Mouse (Mus musculus) midbrain, embryonic 15.5 days (tissue): ENCODE data around the gene Dpy19l1. TPM values are rescaled to one million over a fixed set of nuclear protein-coding genes. Genes with fewer than 3 reads are reported as not detected.

Source experiments
- ATAC-seq: fragments of 200-750 bp; cut with Nextera tagmentation; replicated peaks from 2 replicates; pipeline ENCODE4 v1.8.0; 2017; ENCODE audit warnings: moderate TSS enrichment
- H3K27ac ChIP-seq: fragments of 300-500 bp; sonication (generic); 2 replicates; pipeline ENCODE4 v1.5.1; 2015; ENCODE audit warnings: mild to moderate bottlenecking, inconsistent platforms
- H3K27me3 ChIP-seq: fragments of 300-500 bp; sonication (generic); replicated peaks from 2 replicates; pipeline ENCODE4 v1.6.1; 2015; ENCODE audit warnings: inconsistent platforms
- H3K36me3 ChIP-seq: fragments of 300-500 bp; sonication (generic); replicated peaks from 2 replicates; pipeline ENCODE4 v1.6.1; 2015; ENCODE audit warnings: inconsistent platforms
- H3K4me1 ChIP-seq: fragments of 300-500 bp; sonication (generic); 2 replicates; pipeline ENCODE4 v1.6.1; 2015; ENCODE audit warnings: inconsistent platforms
- H3K4me2 ChIP-seq: fragments of 300-500 bp; sonication (generic); 2 replicates; pipeline ENCODE4 v1.6.1; 2015; ENCODE audit warnings: inconsistent platforms, mild to moderate bottlenecking, moderate library complexity
- H3K4me3 ChIP-seq: fragments of 300-500 bp; sonication (generic); 2 replicates; pipeline ENCODE4 v1.5.1; 2015; ENCODE audit warnings: mild to moderate bottlenecking, inconsistent platforms
- H3K9ac ChIP-seq: fragments of 300-500 bp; sonication (generic); 2 replicates; pipeline ENCODE4 v1.6.1; 2015; ENCODE audit warnings: mild to moderate bottlenecking, inconsistent platforms
- H3K9me3 ChIP-seq: fragments of 300-500 bp; sonication (generic); 2 replicates; pipeline ENCODE4 v1.6.1; 2016; ENCODE audit warnings: inconsistent platforms
- WGBS: fragments of 180-500 bp; shearing (Covaris S2); methylation state at CpG from one replicate; pipeline ENCODE4 v1.1.7; 2015; ENCODE audit warnings: mixed read lengths; 5-methylcytosine and 5-hydroxymethylcytosine counted together
- polyA plus RNA-seq: library from polyadenylated mRNA; unstranded; fragments of >200 nt; fragmentation: Nextera tagmentation; extraction: Ambion mirVana; gene quantifications from 2 replicates; pipeline ENCODE4 v1.2.1, GENCODE M21; 2015

The Dpy19l1 gene
- polyA plus RNA-seq, 1 experiment from 2014 or later = 12.3 TPM

DNA sequence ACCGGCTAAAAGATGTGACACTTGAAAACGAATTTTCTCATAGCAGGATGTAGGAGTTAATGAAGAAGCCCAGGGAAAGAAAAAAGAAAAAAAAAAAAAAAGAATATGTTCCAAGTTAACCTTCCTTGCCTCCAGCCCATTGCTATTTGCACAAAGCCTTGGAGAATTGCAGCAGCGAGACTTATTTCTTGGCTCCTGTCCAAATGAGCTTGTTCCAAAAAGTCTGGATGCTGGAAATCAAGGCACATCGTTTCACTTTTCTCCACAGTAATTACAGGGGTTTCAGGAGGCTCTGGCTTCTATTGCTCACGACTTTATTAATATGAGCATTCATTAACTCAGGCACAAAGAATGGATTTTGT, 899 bp upstream of the Dpy19l1 start:
- H3K36me3 ChIP-seq = no peaks in the 10 kb centered on the region
- no peak for ATAC-seq
- 5% methylated on average over 5 of the region's 5 CpGs for WGBS
- H3K4me1 ChIP-seq = peaks cover 25% of the 10 kb centered on the region
- no peaks in the 10 kb centered on the region for H3K9me3 ChIP-seq
- H3K4me2 ChIP-seq = peak overlapping the region; percentile 86
- no peaks in the 10 kb centered on the region for H3K27me3 ChIP-seq
- H3K9ac ChIP-seq = peak overlapping the region; percentile 75; the same call in 1 of the 2 replicates
- peak overlapping the region; percentile 88 for H3K27ac ChIP-seq
- H3K4me3 ChIP-seq = peak overlapping the region; percentile 87

DNA sequence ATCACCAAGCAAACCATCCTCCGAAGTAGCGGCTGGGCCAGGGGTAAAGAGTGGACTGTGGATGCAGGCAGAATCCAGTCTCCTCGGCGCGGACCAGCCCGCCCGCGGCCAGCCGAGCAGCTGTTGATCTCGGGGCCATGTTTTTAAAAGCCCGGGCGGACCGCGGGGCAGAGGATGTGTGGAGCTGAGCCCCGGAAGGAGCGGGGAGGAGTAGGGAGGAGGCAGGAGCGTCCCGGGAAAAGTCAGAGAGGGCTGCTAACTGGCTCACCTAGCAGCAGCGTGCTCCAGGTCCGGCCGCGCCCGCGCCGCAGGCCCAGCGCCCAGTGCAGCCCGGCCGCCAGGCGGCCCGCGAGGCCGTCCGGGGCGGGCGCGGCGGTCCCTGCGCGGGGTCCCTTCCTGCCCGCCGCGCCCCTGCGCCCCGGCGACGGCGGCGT, 352 bp downstream of the Dpy19l1 start:
- peak overlapping the region; percentile 88 for H3K27ac ChIP-seq
- peak; percentile 86 for ATAC-seq
- H3K9ac ChIP-seq = peak overlapping the region; percentile 75
- peak overlapping the region; percentile 86 for H3K4me2 ChIP-seq
- H3K4me1 ChIP-seq = peaks cover 25% of the 10 kb centered on the region
- H3K9me3 ChIP-seq = no peaks in the 10 kb centered on the region
- 0% methylated on average over 40 of the region's 48 CpGs for WGBS
- H3K36me3 ChIP-seq = no peaks in the 10 kb centered on the region
- H3K27me3 ChIP-seq = no peaks in the 10 kb centered on the region
- peak overlapping the region; percentile 87 for H3K4me3 ChIP-seq

DNA sequence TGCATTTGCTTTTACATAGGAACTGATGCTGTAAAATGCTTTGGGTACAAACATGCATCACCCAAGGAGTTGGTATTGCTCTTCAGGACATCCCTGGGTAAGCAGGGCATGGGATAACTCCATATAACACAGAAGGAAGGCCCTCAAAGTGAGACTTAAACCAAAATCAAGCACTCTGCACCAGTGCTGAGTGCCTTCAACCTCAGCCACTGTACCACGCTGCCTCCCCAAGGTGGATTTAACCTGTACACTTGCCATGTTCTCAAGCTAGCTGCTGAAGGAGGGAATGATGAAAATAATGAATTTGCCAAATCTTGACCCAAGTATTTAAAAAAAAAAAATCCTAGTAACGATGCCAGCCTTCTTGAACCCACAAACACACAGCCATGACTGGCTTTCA, 1.3 kb downstream of the Dpy19l1 start:
- Histone ChIP-seq H3K27ac (no peak overlapping the region), H3K27me3 (no peaks in the 10 kb centered on the region), H3K9me3 (no peaks in the 10 kb centered on the region), H3K4me3 (peak overlapping the region; percentile 87), H3K4me2 (peak overlapping the region; percentile 86), H3K9ac (peak overlapping the region; percentile 75; the same call in 1 of the 2 replicates), H3K36me3 (no peaks in the 10 kb centered on the region), H3K4me1 (peaks cover 25% of the 10 kb centered on the region)
- 35% methylated on average over 2 of the region's 2 CpGs for WGBS
- ATAC-seq = no peak

DNA sequence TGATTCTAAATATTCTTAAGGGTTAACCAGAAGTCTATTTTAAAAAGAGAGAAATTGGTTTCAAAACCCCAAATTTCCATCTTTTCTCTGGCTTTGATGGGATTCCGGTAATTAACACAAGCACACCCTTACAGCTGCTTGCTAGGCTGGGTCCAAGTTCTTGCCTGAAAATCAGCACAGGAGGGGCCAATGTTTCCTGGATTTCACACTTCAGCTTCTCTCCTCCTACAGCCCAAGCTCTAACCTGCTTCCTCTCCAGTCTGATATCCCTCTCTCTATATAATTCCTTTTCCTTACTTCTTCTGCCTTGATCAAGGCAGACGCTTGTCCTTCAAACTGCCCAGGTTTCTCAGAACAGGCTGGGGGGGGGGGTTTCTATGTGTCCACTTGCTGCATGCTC, 6.7 kb downstream of the Dpy19l1 start:
- WGBS = 95% methylated on average over 2 of the region's 2 CpGs
- ATAC-seq = no peak
- no peaks in the 10 kb centered on the region for H3K27me3 ChIP-seq
- H3K9me3 ChIP-seq = no peaks in the 10 kb centered on the region
- H3K4me3 ChIP-seq = no peak overlapping the region
- peaks cover 6% of the 10 kb centered on the region for H3K4me1 ChIP-seq
- H3K36me3 ChIP-seq = no peaks in the 10 kb centered on the region
- no peak overlapping the region for H3K4me2 ChIP-seq
- H3K9ac ChIP-seq = no peak overlapping the region
- H3K27ac ChIP-seq = no peak overlapping the region

DNA sequence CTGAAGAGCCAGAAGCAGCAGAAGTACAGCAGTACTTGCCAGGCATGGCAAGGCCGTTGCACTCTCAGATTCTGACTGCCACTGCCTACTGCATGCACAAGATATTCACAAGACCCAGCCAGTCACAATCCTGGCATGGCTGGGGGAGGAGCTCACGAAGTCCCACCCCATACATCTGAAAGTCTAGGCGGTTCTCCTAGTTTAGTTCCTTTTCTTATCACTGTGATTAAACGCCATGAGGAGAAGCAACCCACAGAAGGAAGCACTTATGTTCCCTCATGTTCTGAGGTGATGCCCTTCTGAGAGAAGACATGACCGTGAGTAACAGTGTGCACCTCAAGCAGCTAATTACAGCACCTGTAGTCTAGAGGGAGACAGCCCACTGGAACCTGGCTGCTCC, 12.4 kb downstream of the Dpy19l1 start:
- Histone ChIP-seq H3K9me3 (no peaks in the 10 kb centered on the region), H3K9ac (no peak overlapping the region), H3K4me1 (no peaks in the 10 kb centered on the region), H3K27ac (no peak overlapping the region), H3K4me2 (no peak overlapping the region), H3K36me3 (no peaks in the 10 kb centered on the region), H3K4me3 (no peak overlapping the region), H3K27me3 (no peaks in the 10 kb centered on the region)
- 95% methylated on average over 5 of the region's 5 CpGs for WGBS
- ATAC-seq = no peak

DNA sequence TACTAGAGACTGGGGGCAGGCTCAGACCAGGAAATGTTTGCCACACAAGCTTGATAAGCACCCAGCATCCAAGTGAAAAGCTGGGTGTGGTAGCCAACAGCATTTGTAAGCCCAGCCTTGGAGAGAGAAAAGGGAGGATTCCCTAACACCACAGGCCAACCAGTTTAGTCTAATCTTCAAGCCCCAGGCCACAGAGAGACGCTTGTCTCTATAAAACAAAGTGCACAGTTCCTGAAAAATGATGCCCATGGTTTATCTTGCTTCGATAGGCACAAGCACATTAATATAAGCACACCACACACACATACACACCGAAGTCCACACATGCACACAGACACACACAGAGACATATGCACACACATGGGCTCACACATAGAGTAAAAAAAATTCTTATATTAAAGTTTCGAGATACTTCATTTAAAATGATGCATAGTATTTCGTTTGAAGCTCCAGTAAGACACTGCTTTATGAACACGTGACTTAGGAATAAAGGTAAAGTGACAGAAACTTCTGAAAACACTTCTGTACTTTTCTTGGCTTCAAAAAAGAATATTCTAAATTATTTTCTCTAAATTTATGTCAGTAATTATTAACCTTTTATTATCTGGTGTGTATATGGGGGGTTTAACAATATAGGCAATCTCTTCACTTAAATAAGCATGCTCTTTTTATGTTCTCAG, 14.4 kb downstream of the Dpy19l1 start:
- Histone ChIP-seq H3K4me1 (no peaks in the 10 kb centered on the region), H3K9ac (no peak overlapping the region), H3K27me3 (no peaks in the 10 kb centered on the region), H3K4me2 (no peak overlapping the region), H3K9me3 (no peaks in the 10 kb centered on the region), H3K4me3 (no peak overlapping the region), H3K36me3 (no peaks in the 10 kb centered on the region), H3K27ac (no peak overlapping the region)
- WGBS = 91% methylated on average over 6 of the region's 6 CpGs
- ATAC-seq = no peak

DNA sequence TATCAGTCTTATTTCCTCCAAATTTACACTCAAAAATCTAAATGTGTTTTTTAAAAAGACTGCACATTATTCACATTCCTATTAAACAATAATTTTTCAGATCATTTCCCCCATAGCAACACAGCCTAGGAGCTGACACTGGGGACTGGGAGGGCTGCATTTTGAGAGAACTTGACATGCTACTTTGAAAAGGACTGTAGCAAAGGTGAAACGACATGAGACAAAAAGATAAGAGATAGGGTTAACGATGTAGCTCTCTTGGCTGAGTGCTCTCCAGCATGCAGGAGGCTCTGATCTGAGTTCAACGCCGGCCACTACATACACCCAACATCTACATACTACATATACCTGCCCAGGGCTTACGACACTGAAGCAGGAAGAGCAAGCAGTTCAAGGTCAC, 20.6 kb downstream of the Dpy19l1 start:
- Histone ChIP-seq H3K4me2 (no peak overlapping the region), H3K27ac (no peak overlapping the region), H3K9ac (no peak overlapping the region), H3K9me3 (no peaks in the 10 kb centered on the region), H3K4me1 (no peaks in the 10 kb centered on the region), H3K27me3 (no peaks in the 10 kb centered on the region), H3K4me3 (no peak overlapping the region), H3K36me3 (no peaks in the 10 kb centered on the region)
- WGBS = 84% methylated on average over 5 of the region's 5 CpGs
- ATAC-seq = no peak

DNA sequence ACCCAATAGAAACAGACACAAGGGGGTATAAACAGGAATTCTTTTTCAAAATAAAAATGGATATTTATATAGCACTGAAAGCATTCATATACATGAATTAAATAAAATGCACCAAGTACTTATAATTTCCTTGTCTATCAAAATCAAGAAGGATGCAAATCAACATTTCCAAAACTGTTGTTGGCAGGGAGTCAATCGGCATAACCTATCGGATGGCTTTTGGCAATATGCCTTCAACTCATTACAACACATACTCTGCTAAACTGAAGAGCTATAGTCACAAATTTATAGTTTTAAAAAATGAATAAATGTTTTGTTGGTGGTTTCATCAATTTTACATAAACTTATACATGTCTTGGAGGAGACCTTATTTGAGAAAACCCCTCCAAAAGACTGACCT, 25.7 kb downstream of the Dpy19l1 start:
- Histone ChIP-seq H3K27ac (no peak overlapping the region), H3K27me3 (no peaks in the 10 kb centered on the region), H3K36me3 (no peaks in the 10 kb centered on the region), H3K9ac (no peak overlapping the region), H3K9me3 (no peaks in the 10 kb centered on the region), H3K4me2 (no peak overlapping the region), H3K4me1 (no peaks in the 10 kb centered on the region), H3K4me3 (no peak overlapping the region)
- no peak for ATAC-seq
- 92% methylated on average over 2 of the region's 2 CpGs for WGBS

DNA sequence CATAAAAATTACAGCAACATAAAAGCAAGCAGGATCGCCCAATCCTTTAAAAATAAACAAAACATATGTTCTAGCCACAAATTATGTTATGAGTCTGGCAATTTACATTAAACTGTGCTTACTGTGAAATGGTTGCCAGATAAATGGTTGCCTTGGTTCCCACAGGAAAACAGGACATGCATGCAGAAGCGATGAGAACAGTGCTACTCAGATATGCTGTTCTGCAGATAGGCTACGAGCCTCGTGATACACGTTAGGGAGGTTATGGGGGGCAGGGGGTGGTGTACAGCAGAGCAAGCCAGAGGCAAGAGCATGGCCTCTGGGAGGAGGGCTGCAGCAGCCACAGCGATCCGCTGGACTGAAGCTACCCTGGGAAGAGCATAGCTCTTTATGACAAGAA, 29.1 kb downstream of the Dpy19l1 start:
- H3K27me3 ChIP-seq = no peaks in the 10 kb centered on the region
- H3K4me3 ChIP-seq = no peak overlapping the region
- H3K36me3 ChIP-seq = no peaks in the 10 kb centered on the region
- H3K27ac ChIP-seq = no peak overlapping the region
- no peaks in the 10 kb centered on the region for H3K9me3 ChIP-seq
- H3K4me2 ChIP-seq = no peak overlapping the region
- WGBS = 84% methylated on average over 7 of the region's 7 CpGs
- no peak overlapping the region for H3K9ac ChIP-seq
- ATAC-seq = no peak
- no peaks in the 10 kb centered on the region for H3K4me1 ChIP-seq

DNA sequence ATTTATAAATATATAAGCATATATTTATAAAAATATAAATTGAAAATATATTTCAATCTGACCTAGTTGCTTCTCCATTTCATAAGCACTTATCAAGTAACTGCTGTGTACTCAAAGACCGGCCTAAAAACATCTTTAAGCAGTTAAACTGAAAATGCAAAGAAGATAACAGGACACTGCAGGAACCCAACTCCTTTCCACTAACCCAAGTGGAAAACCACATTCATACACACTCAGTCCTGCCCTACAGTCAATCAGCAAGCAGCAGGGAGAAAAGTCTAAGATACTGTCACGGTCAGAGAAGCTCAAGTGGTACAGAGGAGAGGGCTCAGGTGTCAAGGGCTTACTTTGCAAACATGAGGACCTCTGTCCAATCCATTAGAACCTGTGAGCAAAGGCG, 30.4 kb downstream of the Dpy19l1 start:
- ATAC-seq = no peak
- H3K4me2 ChIP-seq = no peak overlapping the region
- H3K27me3 ChIP-seq = no peaks in the 10 kb centered on the region
- no peak overlapping the region for H3K27ac ChIP-seq
- H3K4me3 ChIP-seq = no peak overlapping the region
- no peaks in the 10 kb centered on the region for H3K9me3 ChIP-seq
- 85% methylated on average over 3 of the region's 3 CpGs for WGBS
- no peak overlapping the region for H3K9ac ChIP-seq
- H3K4me1 ChIP-seq = no peaks in the 10 kb centered on the region
- H3K36me3 ChIP-seq = no peaks in the 10 kb centered on the region

DNA sequence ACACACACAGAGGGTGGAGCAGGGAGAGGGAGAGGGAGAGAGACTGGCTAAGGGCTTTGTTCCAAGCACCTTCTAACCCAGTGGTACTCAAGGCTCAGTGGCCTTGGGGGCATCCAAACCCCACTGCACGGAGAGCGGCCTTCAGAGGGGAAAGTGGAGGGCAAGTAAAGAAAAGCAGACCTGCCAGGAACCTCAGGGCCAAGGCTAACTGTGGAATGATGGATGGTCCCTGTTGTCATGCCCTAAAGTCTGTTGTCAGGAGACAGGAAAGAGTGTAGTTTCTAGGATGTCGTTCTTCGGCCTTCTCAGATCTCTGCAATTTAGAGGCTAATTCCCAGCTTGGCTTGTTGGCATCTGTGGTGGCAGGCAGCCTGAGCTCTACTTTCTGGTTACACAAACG, 32.8 kb downstream of the Dpy19l1 start:
- no peak overlapping the region for H3K9ac ChIP-seq
- H3K9me3 ChIP-seq = no peaks in the 10 kb centered on the region
- H3K4me3 ChIP-seq = no peak overlapping the region
- no peaks in the 10 kb centered on the region for H3K36me3 ChIP-seq
- no peaks in the 10 kb centered on the region for H3K4me1 ChIP-seq
- H3K27me3 ChIP-seq = no peaks in the 10 kb centered on the region
- H3K27ac ChIP-seq = no peak overlapping the region
- no peak overlapping the region for H3K4me2 ChIP-seq
- 95% methylated on average over 5 of the region's 5 CpGs for WGBS
- no peak for ATAC-seq

DNA sequence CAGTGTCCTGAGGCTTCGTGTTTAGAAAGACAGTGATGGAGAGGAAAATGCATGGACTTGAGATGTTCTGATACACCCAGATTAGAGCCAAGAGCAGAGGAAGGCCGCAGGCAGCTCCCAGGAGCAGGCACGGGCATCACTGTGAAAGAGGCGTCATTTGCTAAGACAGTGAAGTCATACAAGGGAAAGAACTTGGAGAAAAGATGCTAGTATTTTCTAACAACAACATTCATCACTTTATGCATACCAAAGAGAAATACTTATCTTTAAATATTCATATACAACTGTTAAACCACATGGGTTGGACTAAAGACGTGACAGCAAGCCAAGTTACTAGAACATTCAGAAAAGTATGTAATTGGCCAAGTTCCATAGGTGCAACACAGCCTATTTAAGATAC, 35.8 kb downstream of the Dpy19l1 start:
- Histone ChIP-seq H3K9me3 (no peaks in the 10 kb centered on the region), H3K4me1 (no peaks in the 10 kb centered on the region), H3K4me3 (no peak overlapping the region), H3K36me3 (no peaks in the 10 kb centered on the region), H3K9ac (no peak overlapping the region), H3K4me2 (no peak overlapping the region), H3K27ac (no peak overlapping the region), H3K27me3 (no peaks in the 10 kb centered on the region)
- WGBS = 89% methylated on average over 5 of the region's 5 CpGs
- ATAC-seq = no peak

DNA sequence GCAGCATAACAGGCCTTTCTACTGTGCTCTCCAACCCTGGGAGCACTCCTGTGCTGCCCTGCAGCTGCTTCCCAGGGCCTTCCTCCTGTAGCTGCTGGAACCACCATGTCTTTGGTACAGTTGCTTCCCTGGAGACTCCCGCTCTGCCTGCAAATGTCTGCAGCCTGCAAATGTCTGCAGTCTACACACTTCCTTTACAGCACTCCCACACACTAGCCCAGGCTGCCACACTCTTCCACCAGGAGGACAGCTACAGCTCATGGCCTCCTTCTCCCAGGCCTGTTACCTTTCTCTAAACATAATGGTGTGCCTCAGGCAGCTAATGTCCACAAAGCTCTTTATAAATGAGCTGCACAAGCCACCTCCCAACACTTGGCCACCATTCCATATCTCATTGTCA, 36.3 kb downstream of the Dpy19l1 start:
- Histone ChIP-seq H3K9ac (no peak overlapping the region), H3K4me3 (no peak overlapping the region), H3K27ac (no peak overlapping the region), H3K9me3 (no peaks in the 10 kb centered on the region), H3K4me2 (no peak overlapping the region), H3K27me3 (no peaks in the 10 kb centered on the region), H3K36me3 (no peaks in the 10 kb centered on the region), H3K4me1 (no peaks in the 10 kb centered on the region)
- 97% methylated on average over 1 of the region's 1 CpGs for WGBS
- ATAC-seq = no peak
